Mouse (Mus musculus): ENCODE measurements around the gene Ldb2.

Gene Ldb2

GRCm38 (mm10) chr5:44714508-44714907, 85.0 kb downstream of the Ldb2 start:
- DNase-seq (ENCODE audit: low spot score): no peak

DNA sequence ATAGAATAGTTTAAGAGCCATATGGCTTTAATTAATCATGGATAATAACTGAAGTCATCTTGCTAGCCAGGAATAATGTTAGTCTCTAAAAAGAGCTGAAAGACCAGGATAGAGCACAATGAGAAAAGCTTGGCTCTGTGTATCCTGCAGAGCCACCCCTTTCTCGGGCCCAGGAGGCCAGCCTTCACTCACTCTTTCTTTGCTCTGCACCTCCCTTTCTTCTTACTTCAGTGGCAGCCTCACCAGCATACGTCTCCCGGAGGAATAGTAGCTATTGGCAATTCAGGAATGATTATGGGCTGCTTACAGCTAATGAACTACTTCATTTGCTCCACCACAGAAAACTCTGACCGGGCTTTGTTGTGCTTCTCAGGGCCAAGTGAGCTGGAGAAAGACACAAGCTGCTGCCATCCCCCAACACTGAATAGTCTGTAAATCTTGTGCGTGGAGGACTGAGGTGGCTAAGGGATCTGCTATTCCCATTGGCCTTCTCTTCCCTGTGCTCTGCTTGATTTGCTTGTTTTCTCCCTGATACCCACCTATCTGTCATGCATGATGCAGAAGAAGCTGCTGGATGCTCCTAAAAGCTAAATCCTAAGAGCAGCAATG, 86.2 kb downstream of the Ldb2 start:
- DNase-seq (ENCODE audit: low spot score): no peak

GRCm38 (mm10) chr5:44711211-44711610, 88.3 kb downstream of the Ldb2 start:
- peak; percentile 14 for DNase-seq (ENCODE audit: low spot score)

DNA sequence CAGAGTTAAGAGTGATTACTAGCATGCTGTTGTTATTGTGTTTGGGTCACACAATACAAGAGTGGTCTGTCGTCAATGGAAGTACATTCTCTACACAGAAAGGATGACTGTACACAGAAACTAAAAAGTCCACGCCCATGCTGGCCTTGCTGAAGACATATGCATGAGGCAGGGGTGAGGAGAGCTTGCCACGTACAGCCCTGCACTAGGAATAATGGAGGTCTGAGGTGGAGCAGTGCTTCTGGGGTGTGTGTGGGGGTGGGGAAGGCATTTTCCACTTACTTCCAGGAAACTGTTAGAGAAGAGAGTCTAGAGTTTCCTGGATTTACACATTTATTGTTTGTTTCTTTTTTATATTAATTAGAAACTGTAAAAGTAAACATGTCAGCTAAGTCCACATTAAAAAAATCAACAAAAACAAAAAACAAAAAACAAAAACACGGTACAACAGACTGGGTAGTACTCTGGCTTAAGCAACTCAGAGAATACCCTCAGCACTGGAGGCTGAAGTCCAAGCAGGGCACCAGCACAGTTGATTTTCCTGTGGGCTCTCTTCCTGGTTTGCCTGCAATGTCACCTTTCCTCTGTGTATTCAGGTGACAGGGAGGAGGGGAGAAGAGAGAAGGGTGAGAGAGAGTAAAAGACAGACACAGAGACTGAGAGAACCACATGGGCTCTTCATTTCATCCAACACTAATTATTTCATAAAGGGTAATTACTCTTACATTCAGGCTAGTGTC, 89.2 kb downstream of the Ldb2 start:
- no peak for DNase-seq (ENCODE audit: low spot score)

GRCm38 (mm10) chr5:44709276-44709675, 90.2 kb downstream of the Ldb2 start:
- DNase-seq (ENCODE audit: low spot score): no peak

GRCm38 (mm10) chr5:44707946-44708345, 91.5 kb downstream of the Ldb2 start:
- DNase-seq (ENCODE audit: low spot score): no peak

- no peak for DNase-seq (ENCODE audit: low spot score)
These were observed 92.3 kb downstream of the Ldb2 start for GRCm38 (mm10) chr5:44706997-44707698.

DNA sequence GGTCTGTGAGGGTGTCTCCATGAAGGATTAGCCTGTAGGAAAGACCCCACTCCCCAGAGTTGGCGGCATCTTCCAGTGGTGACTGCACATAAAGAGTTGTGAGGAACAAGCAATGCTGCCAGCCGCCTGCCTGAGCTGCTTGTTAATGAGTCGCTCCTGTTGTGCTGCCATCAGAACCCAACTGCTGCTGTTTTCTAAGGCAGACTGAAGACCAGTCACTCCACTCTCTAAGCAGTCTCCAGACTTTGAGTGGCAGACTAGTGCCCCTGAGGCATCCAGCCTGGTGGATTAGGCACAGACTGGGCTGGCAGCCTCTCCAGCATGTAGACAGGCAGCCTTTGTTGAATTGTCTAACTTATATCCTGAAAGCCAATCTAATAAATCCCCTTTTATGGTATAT, 101.5 kb downstream of the Ldb2 start:
- no peak for DNase-seq (ENCODE audit: low spot score)

DNA sequence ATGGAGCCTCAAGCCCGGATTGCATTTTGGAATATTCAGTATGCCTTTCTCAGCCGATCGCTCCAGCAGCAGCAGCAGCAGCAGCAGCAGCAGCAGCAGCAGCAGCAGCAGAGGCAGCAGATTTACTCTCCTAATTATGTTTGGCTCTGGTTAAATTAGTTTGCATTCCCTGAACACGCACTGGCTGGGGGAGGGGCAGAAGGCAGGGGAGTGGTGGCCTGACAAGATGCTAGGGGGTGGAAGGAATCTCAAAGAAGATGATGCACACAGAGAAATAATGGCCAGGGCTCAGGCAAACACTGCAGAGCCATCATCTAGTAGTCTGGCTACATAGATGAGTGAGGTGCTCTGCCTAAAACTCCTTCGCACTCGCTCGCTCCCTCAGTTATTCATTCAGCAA, 102.9 kb downstream of the Ldb2 start:
- no peak for DNase-seq (ENCODE audit: low spot score)

DNA sequence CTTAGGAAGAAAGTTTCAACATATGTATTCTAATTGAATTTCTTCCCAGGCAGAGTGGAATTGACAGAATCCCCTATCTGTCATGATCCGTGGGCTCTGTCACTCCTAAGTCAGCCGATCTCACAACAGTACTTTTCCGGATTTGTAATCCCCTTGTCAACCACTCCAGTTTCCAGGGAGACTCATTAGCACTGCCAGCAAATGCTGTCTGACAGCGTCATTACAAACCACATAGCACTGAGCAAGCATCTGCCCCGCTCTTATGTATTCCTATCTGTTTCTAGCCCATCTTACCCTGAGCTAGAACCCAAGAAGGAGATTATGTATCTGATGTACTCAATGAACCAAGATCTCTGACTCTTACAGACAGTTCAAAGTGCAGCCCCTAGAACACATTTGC, 105.8 kb downstream of the Ldb2 start:
- DNase-seq (ENCODE audit: low spot score): no peak

DNA sequence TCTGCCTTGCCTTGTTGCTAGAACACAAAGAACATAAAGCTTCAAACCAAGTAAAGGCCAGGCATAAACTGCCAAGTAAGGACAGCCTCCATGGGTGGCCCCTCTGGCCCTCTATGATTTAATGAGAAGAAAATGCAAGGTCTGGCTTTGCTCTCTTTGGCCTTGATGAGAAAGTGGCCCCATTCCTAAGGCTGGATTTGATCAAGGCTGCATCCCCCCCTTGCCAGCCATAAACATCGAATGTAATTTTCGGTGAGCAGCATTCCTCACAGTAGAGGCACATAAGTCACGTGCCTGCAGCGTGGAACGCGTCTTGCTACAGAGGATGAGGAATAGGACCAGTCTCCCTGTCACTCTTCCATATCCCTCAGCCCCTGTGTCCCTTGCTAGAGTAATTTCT, 113.1 kb downstream of the Ldb2 start:
- DNase-seq (ENCODE audit: low spot score): no peak

DNA sequence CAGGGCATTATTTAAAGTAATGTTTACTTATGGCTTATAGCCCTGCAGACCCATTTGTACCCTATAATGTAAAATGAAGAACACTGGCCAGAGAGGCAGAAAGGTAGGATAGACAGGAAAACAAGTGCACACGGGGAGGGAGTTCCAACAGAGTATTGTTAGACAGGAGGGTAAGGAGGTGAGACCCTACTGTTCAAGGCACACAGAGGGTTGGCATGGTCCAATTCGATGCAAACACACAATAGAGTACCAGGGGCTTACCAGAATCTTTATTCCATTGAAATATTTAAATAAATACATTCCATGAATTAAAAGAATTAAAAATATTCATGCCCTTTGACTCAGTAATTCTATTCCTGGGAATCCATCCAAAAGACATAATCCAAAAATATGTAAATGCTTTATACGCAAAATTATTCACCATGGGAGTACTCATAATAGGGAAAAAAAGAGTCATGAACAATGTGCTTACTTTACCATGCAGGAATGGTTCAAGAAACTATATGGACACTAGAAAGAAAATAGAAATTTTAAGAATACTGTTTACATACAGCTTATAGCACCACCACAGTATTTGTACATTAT, 118.3 kb downstream of the Ldb2 start:
- no peak for DNase-seq (ENCODE audit: low spot score)

DNA sequence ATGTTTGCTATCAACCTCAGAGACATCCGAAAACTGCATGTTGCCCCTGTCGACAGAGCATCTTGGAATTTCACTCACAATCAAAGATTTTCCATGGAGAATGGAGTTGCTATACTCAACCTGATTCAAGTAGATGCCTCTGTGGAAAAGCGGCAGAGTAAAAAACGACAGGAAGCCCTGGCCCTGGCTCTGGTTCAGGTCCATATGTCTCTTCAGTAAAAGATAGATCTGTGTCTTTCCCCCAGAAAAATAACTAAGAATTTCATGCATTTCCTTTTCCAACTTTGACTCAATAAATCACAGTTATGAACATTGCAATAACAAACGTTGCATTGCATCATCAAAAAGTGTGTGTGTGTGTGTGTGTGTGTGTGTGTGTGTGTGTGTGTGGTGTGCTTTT, 121.7 kb downstream of the Ldb2 start:
- no peak for DNase-seq (ENCODE audit: low spot score)

DNA sequence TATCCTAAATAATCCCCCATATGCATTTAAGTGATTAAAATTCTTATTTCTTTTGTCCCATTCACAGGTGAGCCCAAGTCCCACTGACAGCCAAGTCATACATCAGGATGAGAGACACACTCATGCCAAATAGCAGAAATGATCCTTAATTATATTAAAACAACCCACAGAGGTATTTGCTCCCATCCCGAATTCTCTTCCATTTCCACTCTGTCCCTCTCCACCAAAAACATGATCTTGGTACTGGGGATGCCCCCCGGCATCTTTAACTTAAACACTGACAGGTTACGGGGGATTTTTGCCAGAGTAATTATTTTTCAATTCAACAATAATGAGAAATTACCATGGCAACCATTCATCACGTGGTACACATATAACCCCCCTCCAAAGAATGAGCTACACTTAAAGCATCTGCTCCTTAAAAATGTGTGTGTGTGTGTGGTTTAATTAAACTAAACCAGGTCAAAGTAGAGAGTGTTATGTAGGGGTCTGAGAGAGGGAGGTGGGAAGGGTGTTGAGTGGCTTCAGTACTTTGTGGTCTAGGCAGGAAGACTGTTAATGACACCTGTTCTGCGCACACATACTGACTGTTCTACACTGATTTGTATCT, 123.2 kb downstream of the Ldb2 start:
- no peak for DNase-seq (ENCODE audit: low spot score)

- DNase-seq (ENCODE audit: low spot score): no peak
These were observed 129.1 kb downstream of the Ldb2 start for GRCm38 (mm10) chr5:44670336-44670735.

- DNase-seq (ENCODE audit: low spot score): no peak
These were observed 131.6 kb downstream of the Ldb2 start for GRCm38 (mm10) chr5:44667907-44668306.

- no peak for DNase-seq (ENCODE audit: low spot score)
These were observed 132.1 kb downstream of the Ldb2 start for GRCm38 (mm10) chr5:44667383-44667782.

GRCm38 (mm10) chr5:44659651-44660050, 139.8 kb downstream of the Ldb2 start:
- DNase-seq (ENCODE audit: low spot score): no peak

DNA sequence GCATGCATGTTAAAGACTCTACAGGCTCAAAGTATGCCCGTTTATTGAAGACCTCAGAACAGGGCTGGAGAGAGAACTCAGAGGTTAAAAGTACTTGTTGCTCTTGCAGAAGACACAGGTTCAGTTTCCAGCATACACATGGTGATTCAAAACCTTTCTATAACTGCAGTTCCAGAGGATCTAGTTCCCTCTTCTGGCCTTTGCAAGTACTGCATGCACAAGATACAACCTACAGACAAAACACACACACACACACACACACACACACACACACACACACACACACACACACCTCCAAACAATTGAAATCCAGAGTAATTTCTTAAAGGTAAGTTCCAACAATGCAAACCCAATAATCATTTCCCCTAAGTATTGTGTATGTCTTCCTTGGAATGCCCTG, 142.8 kb downstream of the Ldb2 start:
- no peak for DNase-seq (ENCODE audit: low spot score)

DNA sequence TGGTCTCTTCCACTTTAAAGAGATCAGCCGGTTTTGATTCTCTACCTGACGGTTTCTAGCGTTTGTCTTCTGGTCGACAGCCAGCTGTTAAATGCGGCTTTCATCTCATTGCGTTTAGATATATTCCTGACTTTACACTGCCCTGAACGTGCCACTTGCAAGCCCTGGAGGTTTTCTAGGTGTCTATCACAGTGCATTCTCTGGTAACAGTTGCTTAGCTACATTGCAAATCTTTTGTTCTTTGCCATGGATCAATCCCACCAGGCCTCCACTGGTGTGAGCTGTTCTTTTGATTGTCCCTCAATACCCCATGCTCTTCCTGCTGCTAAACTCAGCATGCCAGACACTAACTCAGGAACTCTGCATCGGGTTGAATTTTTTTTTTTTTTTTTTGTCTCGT, 145.1 kb downstream of the Ldb2 start:
- DNase-seq (ENCODE audit: low spot score): no peak

DNA sequence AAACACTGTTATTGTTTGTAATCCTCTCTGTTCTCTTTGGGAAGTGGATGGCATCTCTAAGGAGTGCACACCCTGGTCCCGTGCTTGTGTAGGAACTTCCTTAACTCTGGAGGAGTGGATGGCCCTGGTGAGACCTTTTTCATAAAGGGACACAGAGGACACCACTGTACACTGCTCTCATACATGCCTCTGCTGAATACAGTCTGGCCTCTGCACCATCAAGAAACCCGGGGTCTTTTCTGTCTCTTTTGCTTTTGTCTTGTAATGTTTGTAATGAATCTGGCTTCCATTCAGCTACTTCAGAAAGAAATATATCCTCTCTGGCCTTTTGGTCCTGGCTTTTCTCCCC, 152.7 kb downstream of the Ldb2 start:
- no peak for DNase-seq (ENCODE audit: low spot score)

DNA sequence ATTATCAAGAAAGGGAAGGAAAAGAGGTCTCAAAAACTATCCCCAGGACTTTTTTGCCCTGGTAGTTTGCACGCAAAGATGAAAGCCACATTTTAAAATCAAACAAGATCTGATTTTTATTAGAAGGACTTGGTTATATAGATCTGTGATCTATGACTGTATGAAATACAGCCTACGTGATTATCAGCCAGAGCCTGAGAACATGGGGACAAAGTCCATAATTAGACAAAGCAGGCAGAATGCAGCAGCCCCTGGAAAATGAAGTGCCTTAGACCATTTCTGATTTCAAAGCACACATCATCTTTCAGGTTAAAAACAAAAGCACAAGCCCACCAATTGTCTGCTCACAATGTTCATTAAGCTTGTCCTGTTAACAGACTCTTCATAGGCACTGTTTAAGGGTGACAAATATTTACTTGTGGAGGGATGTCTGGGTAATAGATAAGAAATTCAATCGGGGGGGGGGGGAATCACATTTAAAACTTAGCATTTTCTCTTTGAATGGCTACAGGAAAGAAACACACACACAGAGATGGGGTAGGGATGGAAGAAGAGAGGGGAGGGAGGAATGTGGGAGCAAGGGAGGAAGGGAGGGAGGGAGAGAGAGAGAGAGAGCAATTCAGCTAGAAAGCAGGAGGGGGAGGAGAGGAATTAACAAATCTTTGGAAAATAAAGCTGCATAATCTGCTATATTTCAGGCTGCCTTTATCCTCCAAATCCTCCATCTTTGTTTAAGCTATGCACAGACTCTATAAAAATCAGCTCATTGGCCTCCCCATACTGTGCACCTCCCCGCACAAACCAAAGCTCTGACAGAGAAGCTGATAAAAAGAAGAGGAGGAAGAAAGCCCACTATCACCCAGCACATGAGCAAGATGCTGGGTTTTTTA, 153.3 kb downstream of the Ldb2 start:
- no peak for DNase-seq (ENCODE audit: low spot score)
